Mouse (Mus musculus) liver, embryonic 15.5 days (tissue): ENCODE data around the gene Gm10964. TPM values are rescaled to one million over a fixed set of nuclear protein-coding genes. Genes with fewer than 3 reads are reported as not detected.

Experiments
- ATAC-seq: fragments of 200-750 bp; cut with Nextera tagmentation; 2 replicates; pipeline ENCODE4 v1.8.0; 2017; ENCODE audit warnings: moderate number of reproducible peaks, mild to moderate bottlenecking, moderate library complexity; ENCODE audit not compliant: insufficient read depth
- H3K27ac ChIP-seq: fragments of 300-500 bp; sonication (generic); replicated peaks from 2 replicates; pipeline ENCODE4 v1.5.1; 2015; ENCODE audit warnings: mild to moderate bottlenecking, inconsistent platforms
- H3K27me3 ChIP-seq: fragments of 300-500 bp; sonication (generic); 2 replicates; pipeline ENCODE4 v1.6.1; 2015; ENCODE audit warnings: mild to moderate bottlenecking, inconsistent platforms
- H3K36me3 ChIP-seq: fragments of 300-500 bp; sonication (generic); replicated peaks from 2 replicates; pipeline ENCODE4 v1.6.1; 2015; ENCODE audit warnings: moderate library complexity, mild to moderate bottlenecking, inconsistent platforms
- H3K4me1 ChIP-seq: fragments of 300-500 bp; sonication (generic); replicated peaks from 2 replicates; pipeline ENCODE4 v1.6.1; 2015; ENCODE audit warnings: inconsistent platforms
- H3K4me2 ChIP-seq: fragments of 300-500 bp; sonication (generic); 2 replicates; pipeline ENCODE4 v1.6.1; 2015; ENCODE audit warnings: moderate library complexity, mild to moderate bottlenecking, inconsistent platforms
- H3K4me3 ChIP-seq: fragments of 300-500 bp; sonication (generic); replicated peaks from 2 replicates; pipeline ENCODE4 v1.5.1; 2015; ENCODE audit warnings: mild to moderate bottlenecking, inconsistent platforms
- H3K9ac ChIP-seq: fragments of 300-500 bp; sonication (generic); 2 replicates; pipeline ENCODE4 v1.6.1; 2015; ENCODE audit warnings: moderate library complexity, mild to moderate bottlenecking, inconsistent platforms
- H3K9me3 ChIP-seq: fragments of 300-500 bp; sonication (generic); replicated peaks from 2 replicates; pipeline ENCODE4 v1.6.1; 2016; ENCODE audit warnings: inconsistent platforms
- WGBS: fragments of 180-500 bp; shearing (Covaris S2); methylation state at CpG from one replicate; pipeline ENCODE4 v1.1.7; 2015; ENCODE audit warnings: mixed read lengths; ENCODE audit not compliant: insufficient replicate concordance; 5-methylcytosine and 5-hydroxymethylcytosine counted together
- polyA plus RNA-seq: library from polyadenylated mRNA; unstranded; fragments of >200 nt; fragmentation: Nextera tagmentation; extraction: Ambion mirVana; gene quantifications from 2 replicates; pipeline ENCODE4 v1.2.1, GENCODE M21; 2015

Gene Gm10964
- polyA plus RNA-seq, 1 experiment from 2014 or later = not detected

GRCm38 (mm10) chr3:103758456-103758855 is 19.3 kb downstream of the Gm10964 start:
- Histone ChIP-seq H3K9me3 (no peaks in the 10 kb centered on the region), H3K4me2 (no peak overlapping the region), H3K27ac (no peak overlapping the region), H3K4me3 (no peak overlapping the region), H3K27me3 (no peaks in the 10 kb centered on the region), H3K36me3 (peaks cover 94% of the 10 kb centered on the region), H3K4me1 (no peaks in the 10 kb centered on the region), H3K9ac (no peak overlapping the region)
- 92% methylated on average over 7 of the region's 7 CpGs for WGBS
- no peak for ATAC-seq

- H3K9me3 ChIP-seq = no peaks in the 10 kb centered on the region
- no peaks in the 10 kb centered on the region for H3K4me1 ChIP-seq
- peaks cover 94% of the 10 kb centered on the region for H3K36me3 ChIP-seq
- H3K27me3 ChIP-seq = no peaks in the 10 kb centered on the region
- H3K9ac ChIP-seq = no peak overlapping the region
- WGBS = 77% methylated on average over 5 of the region's 5 CpGs
- no peak overlapping the region for H3K4me2 ChIP-seq
- no peak overlapping the region for H3K27ac ChIP-seq
- H3K4me3 ChIP-seq = no peak overlapping the region
- no peak for ATAC-seq
Observed at GRCm38 (mm10) chr3:103759261-103759970, 20.2 kb downstream of the Gm10964 start.

DNA sequence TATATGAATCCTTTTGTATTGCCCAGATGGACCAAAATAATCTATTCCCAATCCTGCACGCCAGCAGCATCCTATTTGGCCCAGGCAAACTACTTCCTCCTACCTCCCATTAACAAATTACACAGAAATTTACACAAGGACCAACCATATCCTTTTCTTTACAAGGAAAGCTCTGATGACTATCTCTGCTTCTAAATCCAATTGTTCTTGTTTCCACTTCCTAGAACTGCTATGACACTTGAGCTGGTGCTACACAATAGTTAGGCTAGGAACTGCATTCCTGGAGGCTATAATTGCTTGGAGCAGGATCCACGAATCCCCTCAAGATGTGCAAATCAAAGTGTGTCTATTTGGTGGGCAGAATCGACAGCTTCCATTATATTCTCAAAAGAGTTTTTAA is 27.6 kb downstream of the Gm10964 start:
- 76% methylated on average over 3 of the region's 3 CpGs for WGBS
- H3K27ac ChIP-seq = no peak overlapping the region
- H3K4me2 ChIP-seq = no peak overlapping the region
- H3K27me3 ChIP-seq = no peaks in the 10 kb centered on the region
- no peak for ATAC-seq
- no peak overlapping the region for H3K9ac ChIP-seq
- no peak overlapping the region for H3K4me3 ChIP-seq
- H3K4me1 ChIP-seq = peaks cover 9% of the 10 kb centered on the region; the same call in 1 of the 2 replicates
- peaks cover 92% of the 10 kb centered on the region for H3K36me3 ChIP-seq
- no peaks in the 10 kb centered on the region for H3K9me3 ChIP-seq

GRCm38 (mm10) chr3:103771531-103772130 is 32.5 kb downstream of the Gm10964 start:
- Histone ChIP-seq H3K4me2 (no peak overlapping the region), H3K27me3 (no peaks in the 10 kb centered on the region), H3K9me3 (no peaks in the 10 kb centered on the region), H3K4me1 (peaks cover 22% of the 10 kb centered on the region), H3K36me3 (peaks cover 91% of the 10 kb centered on the region), H3K4me3 (no peak overlapping the region), H3K9ac (no peak overlapping the region), H3K27ac (no peak overlapping the region)
- WGBS = 75% methylated on average over 9 of the region's 9 CpGs
- no peak for ATAC-seq

DNA sequence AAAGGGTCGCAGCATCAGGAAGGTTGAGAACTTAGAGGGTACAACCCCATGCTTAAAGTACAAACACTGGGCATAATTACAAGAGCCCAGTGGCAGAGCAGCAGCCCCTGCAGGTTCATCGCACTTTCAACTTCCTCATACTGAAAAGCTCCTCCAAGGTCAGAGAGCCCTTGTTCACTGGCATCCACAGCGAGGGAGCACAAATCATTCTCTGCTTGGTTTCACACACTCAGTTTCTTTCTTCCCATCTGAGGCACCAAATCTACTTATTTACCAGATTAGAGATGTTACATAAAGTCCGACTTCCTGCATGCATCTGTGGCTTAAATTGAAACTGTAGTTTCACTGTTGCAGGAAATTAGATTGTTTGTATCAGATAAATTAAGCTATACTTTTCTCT is 33.7 kb downstream of the Gm10964 start:
- Histone ChIP-seq H3K4me2 (no peak overlapping the region), H3K9me3 (no peaks in the 10 kb centered on the region), H3K4me1 (peaks cover 28% of the 10 kb centered on the region), H3K9ac (no peak overlapping the region), H3K27me3 (no peaks in the 10 kb centered on the region), H3K36me3 (peaks cover 94% of the 10 kb centered on the region), H3K27ac (no peak overlapping the region), H3K4me3 (no peak overlapping the region)
- WGBS = 48% methylated on average over 4 of the region's 4 CpGs
- ATAC-seq = no peak

- H3K27ac ChIP-seq = no peak overlapping the region
- 65% methylated on average over 3 of the region's 3 CpGs for WGBS
Observed at GRCm38 (mm10) chr3:103773508-103773907, 34.3 kb downstream of the Gm10964 start.

DNA sequence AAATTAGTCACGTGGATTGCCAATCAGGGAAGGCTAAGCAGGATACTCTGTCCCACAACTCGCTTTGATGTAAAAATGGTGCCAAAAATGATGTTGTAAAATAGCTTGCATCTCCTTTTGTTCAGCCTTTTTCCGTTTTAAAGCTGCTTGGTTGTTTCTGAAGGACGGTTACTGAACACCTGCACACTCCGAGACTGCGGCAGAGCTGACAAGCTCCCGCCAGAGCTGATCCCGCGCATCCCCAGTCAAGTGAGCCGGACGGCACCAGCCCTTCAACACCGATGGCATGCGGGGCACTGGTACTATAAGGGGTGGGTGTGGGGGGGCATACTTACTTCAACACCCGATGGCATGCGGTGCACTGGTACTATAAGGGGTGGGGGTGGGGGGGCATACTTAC is 34.8 kb downstream of the Gm10964 start:
- H3K9ac ChIP-seq = no peak overlapping the region
- ATAC-seq = no peak
- no peaks in the 10 kb centered on the region for H3K27me3 ChIP-seq
- 88% methylated on average over 15 of the region's 15 CpGs for WGBS
- H3K27ac ChIP-seq = no peak overlapping the region
- peaks cover 27% of the 10 kb centered on the region for H3K4me1 ChIP-seq
- no peak overlapping the region for H3K4me3 ChIP-seq
- H3K36me3 ChIP-seq = peaks cover 92% of the 10 kb centered on the region
- H3K9me3 ChIP-seq = no peaks in the 10 kb centered on the region
- H3K4me2 ChIP-seq = no peak overlapping the region

More at GRCm38 (mm10) chr3:103773508-103773907, 34.3 kb downstream of the Gm10964 start:
- Histone ChIP-seq H3K9ac (no peak overlapping the region), H3K4me1 (peaks cover 24% of the 10 kb centered on the region), H3K36me3 (peaks cover 94% of the 10 kb centered on the region), H3K4me3 (no peak overlapping the region), H3K27me3 (no peaks in the 10 kb centered on the region), H3K4me2 (no peak overlapping the region), H3K9me3 (no peaks in the 10 kb centered on the region)
- no peak for ATAC-seq

DNA sequence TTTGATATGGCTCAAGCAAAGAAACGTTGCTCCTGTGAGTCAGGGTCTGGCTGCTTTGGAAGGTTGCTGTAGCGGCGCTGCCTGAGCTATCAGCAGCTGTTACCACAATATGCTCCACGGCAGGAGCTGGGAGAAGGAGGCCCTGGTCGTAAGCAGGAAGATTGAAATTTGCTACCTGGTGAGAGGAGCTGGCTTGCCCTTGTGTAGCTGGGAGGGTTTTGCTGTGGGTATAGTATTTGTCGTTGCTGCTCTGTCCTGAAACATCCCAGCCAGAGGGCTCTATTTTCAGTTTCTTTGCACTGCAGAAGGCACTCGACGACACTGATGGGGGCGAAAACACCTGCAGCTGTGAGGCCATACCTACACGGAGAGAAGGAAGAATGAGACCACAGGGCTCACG is 38.8 kb downstream of the Gm10964 start:
- H3K4me1 ChIP-seq = peaks cover 48% of the 10 kb centered on the region
- no peaks in the 10 kb centered on the region for H3K9me3 ChIP-seq
- no peak overlapping the region for H3K4me3 ChIP-seq
- no peak overlapping the region for H3K4me2 ChIP-seq
- no peak overlapping the region for H3K9ac ChIP-seq
- no peak overlapping the region for H3K27ac ChIP-seq
- H3K36me3 ChIP-seq = peaks cover 67% of the 10 kb centered on the region
- WGBS = 76% methylated on average over 11 of the region's 11 CpGs
- ATAC-seq = no peak
- H3K27me3 ChIP-seq = no peaks in the 10 kb centered on the region

GRCm38 (mm10) chr3:103778660-103779059 is 39.5 kb downstream of the Gm10964 start:
- WGBS = 61% methylated on average over 6 of the region's 6 CpGs
- Histone ChIP-seq H3K9me3 (no peaks in the 10 kb centered on the region), H3K27ac (no peak overlapping the region), H3K4me2 (no peak overlapping the region), H3K36me3 (peaks cover 63% of the 10 kb centered on the region), H3K4me1 (peaks cover 49% of the 10 kb centered on the region), H3K9ac (no peak overlapping the region), H3K4me3 (no peak overlapping the region), H3K27me3 (no peaks in the 10 kb centered on the region)
- no peak for ATAC-seq

GRCm38 (mm10) chr3:103779183-103779582 is 40.0 kb downstream of the Gm10964 start:
- peaks cover 63% of the 10 kb centered on the region for H3K36me3 ChIP-seq
- WGBS = 53% methylated on average over 7 of the region's 7 CpGs
- H3K4me2 ChIP-seq = no peak overlapping the region
- H3K9ac ChIP-seq = no peak overlapping the region
- H3K27ac ChIP-seq = no peak overlapping the region
- no peak overlapping the region for H3K4me3 ChIP-seq
- no peak for ATAC-seq
- H3K9me3 ChIP-seq = no peaks in the 10 kb centered on the region
- H3K27me3 ChIP-seq = no peaks in the 10 kb centered on the region
- peaks cover 51% of the 10 kb centered on the region for H3K4me1 ChIP-seq

- H3K4me1 ChIP-seq = peaks cover 61% of the 10 kb centered on the region
- H3K9ac ChIP-seq = no peak overlapping the region
- WGBS = 69% methylated on average over 3 of the region's 3 CpGs
- no peak overlapping the region for H3K4me3 ChIP-seq
- peaks cover 58% of the 10 kb centered on the region for H3K36me3 ChIP-seq
- no peaks in the 10 kb centered on the region for H3K9me3 ChIP-seq
- no peak overlapping the region for H3K27ac ChIP-seq
- H3K27me3 ChIP-seq = no peaks in the 10 kb centered on the region
- no peak overlapping the region for H3K4me2 ChIP-seq
- no peak for ATAC-seq
Observed at GRCm38 (mm10) chr3:103780271-103780670, 41.1 kb downstream of the Gm10964 start.
